Mouse (Mus musculus) heart, embryonic 10.5 days (tissue): ENCODE measurements at regions not wholly inside any gene's neighbourhood (a gene's known extent, or its start where the extent isn't known, plus 50 kb on each side); places are given as distances from the start of the nearest gene placed in this dataset.
"Not testable (repeated sequence)": the region's sequence is repeated elsewhere in the genome, so short reads cannot be mapped to it uniquely, and the experiment has no call there.

Source experiments
- DNase-seq: peaks from one replicate; pipeline ENCODE4 v3.0.0-alpha.2; 2017; ENCODE audit warnings: low spot score
- H3K27ac ChIP-seq: fragments of 300-500 bp; sonication (generic); 2 replicates; pipeline ENCODE4 v1.5.1; 2016; ENCODE audit warnings: mild to moderate bottlenecking
- H3K27me3 ChIP-seq: fragments of 300-500 bp; sonication (generic); 2 replicates; pipeline ENCODE4 v1.6.1; 2016; ENCODE audit warnings: mild to moderate bottlenecking; ENCODE audit not compliant: poor library complexity, insufficient read depth, severe bottlenecking
- H3K36me3 ChIP-seq: fragments of 300-500 bp; sonication (generic); 2 replicates; pipeline ENCODE4 v1.6.1; 2016; ENCODE audit warnings: mild to moderate bottlenecking, moderate library complexity
- H3K4me1 ChIP-seq: fragments of 300-500 bp; sonication (generic); 2 replicates; pipeline ENCODE4 v1.6.1; 2016; ENCODE audit warnings: mild to moderate bottlenecking
- H3K4me3 ChIP-seq: fragments of 300-500 bp; sonication (generic); 2 replicates; pipeline ENCODE4 v1.5.1; 2016; ENCODE audit warnings: mild to moderate bottlenecking, moderate library complexity
- H3K9me3 ChIP-seq: fragments of 300-500 bp; sonication (generic); 2 replicates; pipeline ENCODE4 v1.6.1; 2016; ENCODE audit warnings: mild to moderate bottlenecking, moderate library complexity
- WGBS: fragments of 180-500 bp; shearing (Covaris S2); methylation state at CpG from one replicate; pipeline ENCODE4 v1.1.7; 2016; 5-methylcytosine and 5-hydroxymethylcytosine counted together

DNA sequence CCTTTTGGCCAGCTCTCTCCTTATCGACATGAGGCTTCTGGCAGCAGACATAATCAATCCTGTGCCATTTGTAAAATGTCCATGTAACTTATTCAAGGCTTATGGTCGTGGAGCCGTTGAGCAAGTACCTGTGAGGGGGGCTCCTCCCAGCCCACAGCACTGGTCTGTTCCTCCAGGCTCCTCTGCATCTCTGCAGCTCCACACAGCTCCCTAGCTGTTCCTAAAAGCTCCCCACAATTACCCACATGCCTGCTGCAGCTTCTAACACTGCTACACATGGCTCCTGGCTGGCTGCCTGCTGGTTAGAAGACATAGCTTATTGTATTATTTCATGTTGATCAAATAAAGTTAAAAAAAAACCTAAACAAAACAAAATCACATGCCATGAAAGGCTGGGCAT is 77.9 kb downstream of the Tcp10c start:
- not testable (repeated sequence) for DNase-seq, H3K36me3 ChIP-seq, H3K4me1 ChIP-seq, H3K9me3 ChIP-seq, H3K27me3 ChIP-seq, H3K4me3 ChIP-seq, H3K27ac ChIP-seq
- 67% methylated on average over 3 of the region's 3 CpGs for WGBS

DNA sequence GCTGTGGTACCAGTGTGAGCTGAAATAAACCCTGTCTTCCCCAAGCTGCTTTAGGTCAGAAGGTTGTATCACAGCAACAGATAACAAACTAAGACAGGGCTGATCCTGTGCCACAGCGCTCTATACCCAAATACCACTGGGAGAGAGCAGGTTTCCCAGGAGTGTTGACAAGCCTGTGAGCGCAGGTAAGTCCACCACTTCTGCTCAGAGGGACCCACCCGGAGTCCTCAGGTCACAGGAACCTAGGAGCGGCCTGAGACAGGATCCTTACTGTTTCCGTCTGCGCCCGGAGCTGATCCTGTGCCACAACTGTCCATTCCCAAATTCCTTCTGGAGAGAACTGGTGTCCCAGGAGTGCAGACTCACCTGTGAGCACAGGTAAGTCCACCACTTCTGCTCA is 79.8 kb downstream of the Tcp10c start:
- not testable (repeated sequence) for H3K4me1 ChIP-seq, H3K4me3 ChIP-seq, H3K27ac ChIP-seq, H3K27me3 ChIP-seq, H3K36me3 ChIP-seq, H3K9me3 ChIP-seq, DNase-seq
- 81% methylated on average over 7 of the region's 7 CpGs for WGBS

DNA sequence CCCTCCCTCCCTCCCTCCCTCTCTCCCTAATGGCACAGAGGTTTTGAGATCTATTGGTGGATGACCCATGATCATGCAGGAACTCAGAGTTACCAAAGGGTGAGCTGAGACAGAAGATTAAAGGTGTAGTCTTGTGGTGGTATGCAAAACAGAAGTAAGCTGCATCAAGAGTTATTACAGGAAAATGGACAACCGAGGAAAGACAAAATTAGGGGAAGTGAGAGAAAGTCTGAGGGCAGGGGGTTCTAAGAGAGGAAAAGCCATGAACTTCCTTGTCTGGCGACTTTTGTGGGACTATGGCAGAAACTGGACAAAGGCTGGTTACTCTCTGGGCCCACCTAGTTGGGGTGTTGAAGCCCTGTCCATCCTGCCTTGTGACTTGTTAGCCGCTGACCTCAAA is 84.4 kb downstream of the Tcp10c start:
- H3K27ac ChIP-seq, H3K4me3 ChIP-seq, H3K27me3 ChIP-seq, H3K4me1 ChIP-seq, DNase-seq, H3K36me3 ChIP-seq: not testable (repeated sequence)
- peaks cover 15% of the 10 kb centered on the region for H3K9me3 ChIP-seq
- 75% methylated on average over 3 of the region's 3 CpGs for WGBS

DNA sequence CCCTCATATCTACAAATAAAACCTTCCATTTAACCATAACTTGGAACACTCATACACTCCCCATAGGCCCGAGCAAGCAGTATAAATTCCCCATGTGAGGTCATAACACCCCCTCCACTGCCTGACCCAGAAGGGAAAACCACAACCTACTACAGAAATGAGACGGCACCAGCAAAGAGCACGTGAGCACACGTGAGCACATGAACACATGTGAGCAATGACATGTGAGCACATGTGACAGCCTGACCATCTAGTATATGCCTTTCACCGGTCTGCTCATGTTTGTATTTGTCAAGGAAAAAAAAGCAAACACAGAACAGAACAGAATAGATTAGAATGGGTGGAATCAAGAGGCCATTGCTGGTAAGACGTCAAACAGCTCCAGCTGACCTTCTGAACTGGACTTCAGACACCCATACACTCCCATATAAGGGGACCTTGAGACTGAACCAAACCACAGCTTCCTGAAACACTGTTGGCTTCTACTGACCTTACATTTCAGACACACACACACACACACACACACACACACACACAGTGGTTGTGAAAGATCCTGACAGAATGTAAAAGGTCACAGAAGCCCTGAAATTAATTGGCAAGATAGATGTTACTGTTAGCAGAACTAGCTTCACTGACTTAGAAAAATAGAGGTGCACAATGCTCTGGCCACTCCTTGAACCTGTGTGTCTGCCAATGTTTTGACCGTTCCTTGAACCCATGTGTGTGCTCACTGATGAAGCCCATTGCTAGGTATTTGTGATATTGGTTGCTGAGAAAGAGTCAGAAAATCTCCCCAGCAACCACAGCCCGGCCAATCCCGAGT is 86.5 kb downstream of the Tcp10c start:
- not testable (repeated sequence) for H3K27ac ChIP-seq, H3K4me3 ChIP-seq, DNase-seq, H3K27me3 ChIP-seq, H3K4me1 ChIP-seq, H3K36me3 ChIP-seq
- H3K9me3 ChIP-seq: peaks cover 15% of the 10 kb centered on the region
- 78% methylated on average over 9 of the region's 9 CpGs for WGBS

DNA sequence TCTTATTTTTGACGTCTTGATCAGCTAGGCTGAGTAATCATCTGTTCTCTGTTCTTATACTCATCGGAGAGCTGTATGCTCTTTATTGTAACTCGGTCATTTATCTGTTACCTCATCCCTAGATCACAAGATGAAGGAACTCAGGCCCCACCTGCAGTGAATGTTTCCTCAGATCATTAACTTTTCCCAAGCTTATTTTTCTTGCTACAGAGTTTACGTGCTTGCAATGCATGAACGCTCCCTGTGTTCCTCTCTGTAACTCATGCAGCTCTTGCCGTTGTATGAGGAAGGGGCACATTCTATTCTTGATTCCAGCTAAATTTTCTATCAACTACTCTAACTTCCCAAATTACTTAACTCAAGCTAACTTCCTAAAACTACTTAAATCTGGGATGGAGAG is 87.9 kb downstream of the Tcp10c start:
- H3K4me1 ChIP-seq, H3K27ac ChIP-seq, H3K4me3 ChIP-seq, H3K27me3 ChIP-seq, DNase-seq, H3K36me3 ChIP-seq: not testable (repeated sequence)
- H3K9me3 ChIP-seq: peaks cover 15% of the 10 kb centered on the region
- 82% methylated on average over 6 of the region's 6 CpGs for WGBS

DNA sequence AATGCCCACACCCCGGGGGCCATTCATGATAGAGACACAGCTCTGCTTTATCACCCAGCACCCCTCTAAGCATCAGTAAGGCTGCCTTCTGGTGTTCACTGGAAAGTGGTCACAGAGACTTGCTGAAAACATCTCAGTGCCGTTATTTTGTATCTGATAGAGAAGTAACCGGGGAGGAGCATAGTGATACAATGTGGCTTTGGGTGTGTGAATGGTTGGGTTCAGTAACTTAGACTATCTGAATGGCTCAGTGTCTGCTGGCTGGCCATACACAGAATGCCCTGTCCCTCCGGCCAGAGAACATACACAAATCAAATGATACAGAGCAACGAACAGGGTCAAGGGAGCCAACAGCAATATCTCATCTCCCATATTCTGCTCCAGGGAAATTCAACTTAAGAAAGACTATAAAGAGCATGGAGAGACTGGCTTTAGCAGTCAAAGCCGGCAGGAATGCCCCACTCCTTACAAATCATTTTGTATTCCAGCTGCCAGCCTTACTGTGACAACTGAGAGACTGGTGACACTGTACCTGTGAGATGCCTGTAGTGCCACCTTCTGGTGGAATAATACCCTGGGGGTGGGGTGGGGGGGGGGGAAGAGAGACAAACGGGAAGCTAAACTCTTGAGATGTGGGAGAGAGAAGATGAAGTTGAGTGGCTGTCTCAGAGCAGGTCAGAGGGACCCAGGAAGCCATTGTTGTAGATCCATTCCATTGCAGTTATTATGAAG is 102.7 kb downstream of the Tcp10c start:
- WGBS: 82% methylated on average over 7 of the region's 7 CpGs
- H3K36me3 ChIP-seq, H3K4me1 ChIP-seq: not testable (repeated sequence)

DNA sequence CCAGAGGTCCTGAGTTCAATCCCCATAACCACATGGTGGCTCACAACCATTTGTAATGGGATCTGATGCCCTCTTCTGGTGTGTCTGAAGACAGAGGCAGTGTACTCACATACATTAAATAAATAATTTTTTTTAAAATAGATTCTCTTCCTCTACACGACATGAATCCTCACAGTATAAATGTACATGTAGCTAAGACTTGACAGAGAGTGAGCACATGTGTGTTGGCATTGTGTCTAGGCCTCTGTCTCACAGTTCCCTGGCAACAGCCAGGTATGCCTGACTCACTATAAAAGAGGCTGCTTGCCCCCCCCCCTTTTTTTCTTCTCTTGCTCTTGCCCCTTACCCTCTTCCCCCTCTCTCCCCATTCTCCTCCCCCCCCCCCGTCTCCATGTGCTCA is 103.6 kb downstream of the Tcp10c start:
- H3K9me3 ChIP-seq: peaks cover 11% of the 10 kb centered on the region
- H3K27ac ChIP-seq, H3K27me3 ChIP-seq, H3K4me3 ChIP-seq, H3K36me3 ChIP-seq, DNase-seq, H3K4me1 ChIP-seq: not testable (repeated sequence)
- 78% methylated on average over 2 of the region's 2 CpGs for WGBS

More for the DNA sequence above, 102.7 kb downstream of the Tcp10c start:
- H3K27ac ChIP-seq, DNase-seq, H3K27me3 ChIP-seq, H3K4me3 ChIP-seq: not testable (repeated sequence)
- peaks cover 15% of the 10 kb centered on the region for H3K9me3 ChIP-seq

DNA sequence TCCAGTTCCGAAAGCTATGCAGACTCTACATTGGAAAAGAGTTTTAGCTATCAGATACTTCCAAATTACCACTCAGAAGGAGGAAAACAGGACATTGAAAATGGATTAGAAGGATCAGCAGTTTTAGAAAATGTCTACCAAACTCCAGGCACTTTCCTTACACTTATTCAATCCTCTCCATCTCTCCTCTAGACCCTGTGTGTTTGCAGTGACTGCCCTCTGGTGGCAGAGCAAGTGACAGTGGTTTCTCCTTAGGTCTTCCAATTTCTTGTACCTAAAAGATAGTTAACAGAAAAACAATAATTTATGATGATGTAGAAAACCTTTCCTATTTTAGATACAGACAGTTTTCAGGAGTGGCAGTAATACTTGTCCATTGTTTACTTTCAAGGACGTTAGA is 104.4 kb downstream of the Tcp10c start:
- not testable (repeated sequence) for H3K4me3 ChIP-seq, H3K27me3 ChIP-seq, H3K4me1 ChIP-seq, H3K27ac ChIP-seq, H3K36me3 ChIP-seq, DNase-seq
- WGBS: 17% methylated on average over 1 of the region's 2 CpGs
- peaks cover 11% of the 10 kb centered on the region for H3K9me3 ChIP-seq

DNA sequence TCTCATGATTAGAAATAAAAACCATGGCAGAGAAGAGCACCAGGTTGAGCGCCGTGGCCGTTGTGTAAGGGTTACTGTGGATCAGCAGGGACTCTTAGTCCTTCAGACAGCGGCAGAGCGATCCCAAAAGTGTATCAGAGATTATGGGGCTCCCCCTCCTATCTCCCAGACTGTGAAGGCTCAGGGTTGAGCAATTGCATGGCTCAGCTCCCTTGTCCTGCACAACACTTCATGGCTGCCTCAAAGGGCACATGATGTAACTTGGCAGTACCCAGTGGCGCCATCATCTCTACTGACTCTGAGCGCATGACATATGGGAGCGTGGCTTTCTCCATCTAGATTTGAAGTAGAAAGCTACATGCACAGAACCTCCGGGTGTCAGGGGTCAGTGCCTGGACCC is 108.3 kb downstream of the Tcp10c start:
- H3K4me3 ChIP-seq, H3K4me1 ChIP-seq, H3K9me3 ChIP-seq, DNase-seq, H3K27me3 ChIP-seq, H3K36me3 ChIP-seq, H3K27ac ChIP-seq: not testable (repeated sequence)
- 94% methylated on average over 2 of the region's 9 CpGs for WGBS

DNA sequence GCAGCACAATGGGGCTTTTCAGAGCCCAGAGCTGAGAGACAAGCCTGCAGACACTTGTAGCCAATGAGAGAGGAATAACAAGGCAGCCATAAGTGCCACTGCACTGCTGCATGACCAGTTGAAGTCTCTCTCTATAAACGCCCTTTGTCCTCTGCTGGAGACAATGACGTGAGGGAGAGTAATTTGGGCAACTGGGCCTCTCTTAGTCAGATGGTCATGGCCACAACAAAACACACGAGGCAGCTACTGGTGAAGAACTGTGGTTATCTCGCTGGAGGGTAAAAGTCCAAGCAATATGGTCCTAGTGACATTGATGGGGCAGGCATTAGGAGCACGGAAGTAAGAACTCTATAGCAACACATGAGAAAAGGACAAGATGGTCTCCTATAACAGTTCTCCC is 111.5 kb downstream of the Tcp10c start:
- 29% methylated on average over 4 of the region's 5 CpGs for WGBS
- H3K27me3 ChIP-seq, H3K36me3 ChIP-seq, H3K27ac ChIP-seq, H3K9me3 ChIP-seq, DNase-seq, H3K4me1 ChIP-seq, H3K4me3 ChIP-seq: not testable (repeated sequence)

DNA sequence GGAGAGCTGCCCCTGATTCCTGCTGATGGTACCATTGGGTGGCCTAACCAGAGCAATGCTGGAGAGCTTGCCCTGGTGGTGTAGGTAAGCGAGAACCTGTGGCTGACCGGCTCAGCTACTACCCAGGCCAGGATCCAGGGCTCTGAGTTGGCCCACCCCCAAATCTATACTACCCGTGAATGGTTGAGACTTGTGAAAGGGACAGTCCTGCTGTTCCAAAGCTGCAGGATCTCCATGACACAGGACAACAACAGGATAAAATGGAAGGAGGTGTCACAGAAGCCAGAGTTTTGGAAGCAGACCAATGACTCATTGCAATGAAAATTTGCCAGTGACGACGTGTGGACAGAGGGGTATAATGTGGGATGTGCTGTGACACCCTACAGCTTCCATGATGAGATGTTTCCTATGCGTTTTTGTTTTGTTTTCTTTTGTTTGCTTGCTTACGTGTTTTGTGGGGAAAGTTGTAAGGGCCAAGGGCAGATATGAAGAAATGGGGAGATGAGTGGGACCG is 115.6 kb downstream of the Tcp10c start:
- not testable (repeated sequence) for DNase-seq, H3K4me3 ChIP-seq, H3K27ac ChIP-seq, H3K9me3 ChIP-seq, H3K36me3 ChIP-seq, H3K27me3 ChIP-seq
- WGBS: 77% methylated on average over 8 of the region's 8 CpGs
- peaks cover 22% of the 10 kb centered on the region; the same call in 1 of the 2 replicates for H3K4me1 ChIP-seq

DNA sequence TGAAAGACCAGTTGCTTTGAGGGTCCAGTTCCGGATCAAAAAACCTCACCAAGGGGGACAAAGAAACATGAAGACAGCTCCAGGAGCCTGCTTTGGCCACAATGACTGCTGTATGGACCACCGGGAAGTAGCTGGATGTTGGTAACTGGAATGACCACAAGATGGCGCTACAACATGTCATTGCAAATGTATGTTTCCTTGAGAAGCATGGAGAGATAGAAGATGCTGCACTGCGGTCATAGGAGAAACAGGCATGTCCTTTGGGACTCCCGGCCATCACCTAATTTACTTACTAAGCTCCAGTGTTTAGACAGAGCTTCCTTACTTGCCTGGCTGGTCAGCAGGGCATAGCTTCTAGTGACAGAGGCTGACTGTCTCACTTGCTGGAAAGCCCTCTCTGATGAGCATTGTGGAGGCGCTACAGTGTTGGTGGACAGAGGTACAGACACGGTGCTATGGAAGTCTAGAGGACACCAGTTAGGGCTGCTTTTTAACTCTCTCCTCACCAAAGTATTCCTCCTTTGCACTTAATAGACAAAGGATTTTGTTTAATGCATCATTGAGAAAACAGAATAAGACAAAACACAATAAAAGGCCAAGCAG is 118.2 kb downstream of the Tcp10c start:
- no peak overlapping the region for H3K4me3 ChIP-seq
- peak; percentile 84 for DNase-seq
- H3K27ac ChIP-seq: peak overlapping the region; percentile 56; the same call in 1 of the 2 replicates
- H3K36me3 ChIP-seq: no peaks in the 10 kb centered on the region
- no peaks in the 10 kb centered on the region for H3K9me3 ChIP-seq
- H3K4me1 ChIP-seq: peaks cover 22% of the 10 kb centered on the region; the same call in 1 of the 2 replicates
- WGBS: 17% methylated on average over 7 of the region's 7 CpGs
- no peaks in the 10 kb centered on the region for H3K27me3 ChIP-seq
